Comparison of ENCODE assay signal across 27 mouse cellular contexts in genomic region chr4:153727273-153727672, GRCm38 (mm10).
DNase-seq lines count a peak whose midpoint lies in the region; ATAC-seq and TF ChIP-seq lines count a peak whose summit lies in the region.
"Had no signal": no experiment of that assay in that cellular context is flagged by ENCODE, and none has a peak within 500 bp of the region (broad histone marks: within the 10 kb centered on the region; RNA-seq: fewer than 3 reads in every experiment).

No protein-coding gene starts in this region.

- intact Hi-C loops in heart, postnatal 25 days (cut with DNase I) = no loop called here

- H3K27me3 ChIP-seq in forebrain, embryonic 11.5 days (ENCODE audit: control insufficient read depth, insufficient read depth, low read length) = no peaks in the 10 kb centered on the region
- H3K27me3 ChIP-seq in forebrain, postnatal 0 days (ENCODE audit: insufficient read depth, low read length) = no peaks in the 10 kb centered on the region
- H3K27me3 ChIP-seq in forebrain, embryonic 14.5 days (replicated peaks; ENCODE audit: control insufficient read depth, insufficient read depth, low read length) = no peaks in the 10 kb centered on the region
- H3K27me3 ChIP-seq in forebrain, embryonic 16.5 days (replicated peaks; ENCODE audit: control insufficient read depth, insufficient read depth, low read length) = 0 out of 2 replicates have a peak, but pooled peaks cover 5% of the 10 kb centered on the region
- peaks cover 51% of the 10 kb centered on the region for H3K27me3 ChIP-seq in midbrain, embryonic 10.5 days (ENCODE audit: low read depth, poor library complexity, severe bottlenecking)
- peaks cover 9% of the 10 kb centered on the region; the same call in 1 of the 2 replicates for H3K27me3 ChIP-seq in midbrain, embryonic 13.5 days
- no peaks in the 10 kb centered on the region for H3K27me3 ChIP-seq in limb, embryonic 10.5 days (ENCODE audit: low read depth, poor library complexity, severe bottlenecking)
- H3K27me3 ChIP-seq: CH12.LX; embryonic facial prominence, embryonic 13.5 days; embryonic facial prominence, embryonic 15.5 days; Patski had no signal

- no peak overlapping the region for H3K4me3 ChIP-seq in forebrain, embryonic 11.5 days (ENCODE audit: low read depth, low read length)
- no peak overlapping the region for H3K4me3 ChIP-seq in forebrain, postnatal 0 days (ENCODE audit: low read depth, low read length)
- no peak overlapping the region for H3K4me3 ChIP-seq in forebrain, embryonic 14.5 days (ENCODE audit: low read depth, low read length)
- no peak overlapping the region for H3K4me3 ChIP-seq in forebrain, embryonic 16.5 days (replicated peaks; ENCODE audit: low read length)
- no peak overlapping the region for H3K4me3 ChIP-seq in midbrain, embryonic 10.5 days
- no peak overlapping the region for H3K4me3 ChIP-seq in midbrain, embryonic 13.5 days (replicated peaks)
- H3K4me3 ChIP-seq in limb, embryonic 10.5 days = no peak overlapping the region
- H3K4me3 ChIP-seq: embryonic facial prominence, embryonic 13.5 days; embryonic facial prominence, embryonic 15.5 days; erythroblast, embryonic 14.5 days; forebrain, embryonic 10.5 days had no signal

- H3K9ac ChIP-seq in forebrain, embryonic 11.5 days (ENCODE audit: low read length) = no peak overlapping the region
- no peak overlapping the region for H3K9ac ChIP-seq in forebrain, postnatal 0 days
- H3K9ac ChIP-seq in forebrain, embryonic 14.5 days (ENCODE audit: low read length) = no peak overlapping the region
- H3K9ac ChIP-seq in forebrain, embryonic 16.5 days (replicated peaks; ENCODE audit: low read depth, low read length) = no peak overlapping the region
- no peak overlapping the region for H3K9ac ChIP-seq in midbrain, embryonic 13.5 days (replicated peaks)
- H3K9ac ChIP-seq: embryonic facial prominence, embryonic 13.5 days; embryonic facial prominence, embryonic 15.5 days had no signal

- no peaks in the 10 kb centered on the region for H3K36me3 ChIP-seq in forebrain, embryonic 11.5 days (ENCODE audit: control insufficient read depth, insufficient read depth, low read length)
- no peaks in the 10 kb centered on the region for H3K36me3 ChIP-seq in forebrain, postnatal 0 days (ENCODE audit: insufficient read depth)
- no peaks in the 10 kb centered on the region for H3K36me3 ChIP-seq in forebrain, embryonic 14.5 days (ENCODE audit: control insufficient read depth, insufficient read depth, low read length)
- no peaks in the 10 kb centered on the region for H3K36me3 ChIP-seq in forebrain, embryonic 16.5 days (ENCODE audit: control insufficient read depth, insufficient read depth)
- no peaks in the 10 kb centered on the region for H3K36me3 ChIP-seq in midbrain, embryonic 10.5 days
- no peaks in the 10 kb centered on the region for H3K36me3 ChIP-seq in midbrain, embryonic 13.5 days
- H3K36me3 ChIP-seq in limb, embryonic 10.5 days = no peaks in the 10 kb centered on the region
- H3K36me3 ChIP-seq: embryonic facial prominence, embryonic 13.5 days; embryonic facial prominence, embryonic 15.5 days; forebrain, embryonic 10.5 days; G1E had no signal

- no peak overlapping the region for H3K4me2 ChIP-seq in forebrain, embryonic 11.5 days (ENCODE audit: low read depth, low read length, severe bottlenecking)
- no peak overlapping the region for H3K4me2 ChIP-seq in forebrain, postnatal 0 days (ENCODE audit: low read depth)
- no peak overlapping the region for H3K4me2 ChIP-seq in forebrain, embryonic 14.5 days (ENCODE audit: low read length)
- H3K4me2 ChIP-seq in forebrain, embryonic 16.5 days (ENCODE audit: low read length) = no peak overlapping the region
- no peak overlapping the region for H3K4me2 ChIP-seq in midbrain, embryonic 13.5 days (replicated peaks)
- H3K4me2 ChIP-seq: embryonic facial prominence, embryonic 13.5 days; embryonic facial prominence, embryonic 15.5 days had no signal

- no peak for TF ChIP-seq CTCF in forebrain, postnatal 0 days (IDR thresholded peaks at IDR 0.05; ENCODE audit: low read depth)

- peak; percentile 65; the same call in 1 of the 2 replicates for ATAC-seq in forebrain, embryonic 11.5 days (replicated peaks; ENCODE audit: low FRiP score)
- ATAC-seq in forebrain, postnatal 0 days = no peak
- no peak for ATAC-seq in forebrain, embryonic 14.5 days
- ATAC-seq in forebrain, embryonic 16.5 days = no peak
- no peak for ATAC-seq in midbrain, embryonic 13.5 days
- ATAC-seq: activated CD4-positive, CD25-positive, alpha-beta regulatory T cell, adult 4 months; CD4-positive, CD25-positive, alpha-beta regulatory T cell, adult 4 months; Patski had no signal

- peaks cover 6% of the 10 kb centered on the region; the same call in 1 of the 2 replicates for H3K4me1 ChIP-seq in forebrain, embryonic 11.5 days (replicated peaks; ENCODE audit: control insufficient read depth, insufficient read depth, low read length)
- no peaks in the 10 kb centered on the region for H3K4me1 ChIP-seq in forebrain, postnatal 0 days (ENCODE audit: insufficient read depth)
- no peaks in the 10 kb centered on the region for H3K4me1 ChIP-seq in forebrain, embryonic 14.5 days (ENCODE audit: control insufficient read depth, insufficient read depth, low read length)
- 0 out of 2 replicates have a peak, but pooled peaks cover 2% of the 10 kb centered on the region for H3K4me1 ChIP-seq in forebrain, embryonic 16.5 days (replicated peaks; ENCODE audit: control insufficient read depth, insufficient read depth, low read length)
- H3K4me1 ChIP-seq in midbrain, embryonic 10.5 days = peaks cover 36% of the 10 kb centered on the region
- peaks cover 16% of the 10 kb centered on the region for H3K4me1 ChIP-seq in midbrain, embryonic 13.5 days (replicated peaks)
- H3K4me1 ChIP-seq in limb, embryonic 10.5 days = peaks cover 78% of the 10 kb centered on the region
- H3K4me1 ChIP-seq: embryonic facial prominence, embryonic 15.5 days had no signal

- DNase-seq in forebrain, embryonic 11.5 days (ENCODE audit: low spot score) = peak; percentile 62
- DNase-seq in forebrain, postnatal 0 days = no peak
- peak; percentile 56 for DNase-seq in forebrain, embryonic 14.5 days (ENCODE audit: low spot score)
- DNase-seq in midbrain, embryonic 10.5 days (ENCODE audit: low spot score) = no peak
- no peak for DNase-seq in limb, embryonic 10.5 days (ENCODE audit: low spot score)
- no peak for DNase-seq in heart, postnatal 25 days (ENCODE audit: low spot score)
- DNase-seq: adrenal gland, adult 8-10 months; adrenal gland, postnatal 14 days; adrenal gland, postnatal 36 days; B cell, adult 2 months; cerebellum, adult 11 months; cerebellum, adult 18-20 months; cerebellum, adult 8-10 months; cerebellum, adult 9-11 months; cerebellum, postnatal 14 days; cerebellum, postnatal 36 days had no signal

- H3K27ac ChIP-seq in forebrain, embryonic 11.5 days (ENCODE audit: low read depth, low read length) = 0 out of 2 replicates have a peak overlapping the region, but pooled peaks have one; percentile 6
- no peak overlapping the region for H3K27ac ChIP-seq in forebrain, postnatal 0 days (ENCODE audit: low read depth, low read length)
- no peak overlapping the region for H3K27ac ChIP-seq in forebrain, embryonic 14.5 days (ENCODE audit: low read depth, low read length)
- H3K27ac ChIP-seq in forebrain, embryonic 16.5 days (ENCODE audit: low read length) = no peak overlapping the region
- 0 out of 2 replicates have a peak overlapping the region, but pooled peaks have one; percentile 38 for H3K27ac ChIP-seq in midbrain, embryonic 10.5 days (replicated peaks)
- H3K27ac ChIP-seq in midbrain, embryonic 13.5 days = no peak overlapping the region
- H3K27ac ChIP-seq in limb, embryonic 10.5 days = peak overlapping the region; percentile 72; the same call in 1 of the 2 replicates
- H3K27ac ChIP-seq: embryonic facial prominence, embryonic 13.5 days; embryonic facial prominence, embryonic 15.5 days had no signal

- no peaks in the 10 kb centered on the region for H3K9me3 ChIP-seq in forebrain, embryonic 11.5 days (ENCODE audit: control insufficient read depth, low read length)
- no peaks in the 10 kb centered on the region for H3K9me3 ChIP-seq in forebrain, postnatal 0 days (ENCODE audit: low read length)
- H3K9me3 ChIP-seq in forebrain, embryonic 14.5 days (replicated peaks; ENCODE audit: control insufficient read depth, low read length) = no peaks in the 10 kb centered on the region
- no peaks in the 10 kb centered on the region for H3K9me3 ChIP-seq in forebrain, embryonic 16.5 days (ENCODE audit: control insufficient read depth, low read length)
- no peaks in the 10 kb centered on the region for H3K9me3 ChIP-seq in midbrain, embryonic 10.5 days (replicated peaks)
- H3K9me3 ChIP-seq in midbrain, embryonic 13.5 days = no peaks in the 10 kb centered on the region
- H3K9me3 ChIP-seq in limb, embryonic 10.5 days (replicated peaks) = no peaks in the 10 kb centered on the region
- H3K9me3 ChIP-seq: embryonic facial prominence, embryonic 13.5 days; embryonic facial prominence, embryonic 15.5 days; forebrain, embryonic 10.5 days had no signal

- 47% methylated on average over 10 of the region's 10 CpGs for WGBS in forebrain, embryonic 11.5 days
- 24% methylated on average over 10 of the region's 10 CpGs for WGBS in forebrain, postnatal 0 days
- WGBS in forebrain, embryonic 14.5 days = 14% methylated on average over 10 of the region's 10 CpGs
- WGBS in forebrain, embryonic 16.5 days = 16% methylated on average over 10 of the region's 10 CpGs
- WGBS in midbrain, embryonic 10.5 days = 67% methylated on average over 10 of the region's 10 CpGs
- 43% methylated on average over 10 of the region's 10 CpGs for WGBS in midbrain, embryonic 13.5 days
- 51% methylated on average over 10 of the region's 10 CpGs for WGBS in limb, embryonic 10.5 days

Comparison
In these comparisons a context has a peak if more than half of its experiments do, and no peak if none do; other contexts are left out.
1. DNase-seq: peak in forebrain, embryonic 11.5 days (single experiment) and forebrain, embryonic 14.5 days (single experiment); none in forebrain, postnatal 0 days (single experiment), midbrain, embryonic 10.5 days (single experiment), limb, embryonic 10.5 days (single experiment) and heart, postnatal 25 days (single experiment).
2. H3K27ac ChIP-seq: peak in forebrain, embryonic 11.5 days (single experiment), midbrain, embryonic 10.5 days (single experiment) and limb, embryonic 10.5 days (single experiment); none in forebrain, postnatal 0 days (single experiment), forebrain, embryonic 14.5 days (single experiment), forebrain, embryonic 16.5 days (single experiment) and midbrain, embryonic 13.5 days (single experiment).